Mouse (Mus musculus) spleen, postnatal 10 days (tissue): Measurements from ENCODE around the gene Nol10.
A peak's percentile ranks its signal among the peaks of the same experiment; 100 is the strongest.

ENCODE experiments used
- DNase-seq, 2 experiments: peaks; one replicate each; pipeline ENCODE4 v3.0.0; 2021 to 2022; ENCODE audit warnings: low spot score in 2 of 2

Nol10 gene

GRCm38 (mm10) chr12:17348048-17349036, at the start of gene Nol10:
Gene Nol10 (plus strand): TSS chr12:17348458.
- peak; percentile 69 to 93 for DNase-seq

- DNase-seq, result no peak
Observed at GRCm38 (mm10) chr12:17299902-17300301, 48.4 kb upstream of the Nol10 start.

GRCm38 (mm10) chr12:17305445-17305844, 42.8 kb upstream of the Nol10 start:
- no peak for DNase-seq

- DNase-seq, result no peak
Observed at GRCm38 (mm10) chr12:17308246-17308645, 40.0 kb upstream of the Nol10 start.

- DNase-seq, result no peak
Observed at GRCm38 (mm10) chr12:17310852-17311839, 37.1 kb upstream of the Nol10 start.

- DNase-seq, result no peak
Observed at GRCm38 (mm10) chr12:17316096-17316495, 32.2 kb upstream of the Nol10 start.

GRCm38 (mm10) chr12:17317970-17318369, 30.3 kb upstream of the Nol10 start:
- DNase-seq, result no peak

- no peak for DNase-seq
Observed at GRCm38 (mm10) chr12:17318453-17318852, 29.8 kb upstream of the Nol10 start.

GRCm38 (mm10) chr12:17324549-17325470, 23.4 kb upstream of the Nol10 start:
- DNase-seq, result peak in 1 of 2 experiments; percentile 15

GRCm38 (mm10) chr12:17329259-17329658, 19.0 kb upstream of the Nol10 start, which contains the start of gene Atp6v1c2:
Gene Atp6v1c2 (minus strand): TSS chr12:17329359.
- no peak for DNase-seq

- DNase-seq, result no peak
Observed at GRCm38 (mm10) chr12:17333459-17333858, 14.8 kb upstream of the Nol10 start.

- no peak for DNase-seq
Observed at GRCm38 (mm10) chr12:17338338-17338737, 9.9 kb upstream of the Nol10 start.

GRCm38 (mm10) chr12:17339114-17339905, 8.9 kb upstream of the Nol10 start:
- DNase-seq, result no peak

- peak; percentile 26 to 28 for DNase-seq
Observed at GRCm38 (mm10) chr12:17347327-17348047, 771 bp upstream of the Nol10 start.

GRCm38 (mm10) chr12:17350106-17350505, 1.8 kb downstream of the Nol10 start:
- no peak for DNase-seq

GRCm38 (mm10) chr12:17356853-17357252, 8.6 kb downstream of the Nol10 start:
- no peak for DNase-seq

GRCm38 (mm10) chr12:17357795-17358194, 9.5 kb downstream of the Nol10 start:
- no peak for DNase-seq

GRCm38 (mm10) chr12:17358981-17359380, 10.7 kb downstream of the Nol10 start:
- DNase-seq, result peak in 1 of 2 experiments; percentile 23

GRCm38 (mm10) chr12:17360104-17360503, 11.8 kb downstream of the Nol10 start:
- no peak for DNase-seq
